Mouse (Mus musculus) liver, postnatal 0 days (tissue): ENCODE data around the gene Esrrg.

Source experiments
- CTCF ChIP-seq: sonication (generic); IDR thresholded peaks from 2 replicates; pipeline ENCODE4 v1.5.1; 2016; ENCODE audit warnings: antibody characterized with exemption, low read depth
- EP300 ChIP-seq: IDR thresholded peaks from 2 replicates; pipeline ENCODE4 v1.6.1; 2016; ENCODE audit warnings: antibody characterized with exemption, low read depth, mild to moderate bottlenecking

DNA sequence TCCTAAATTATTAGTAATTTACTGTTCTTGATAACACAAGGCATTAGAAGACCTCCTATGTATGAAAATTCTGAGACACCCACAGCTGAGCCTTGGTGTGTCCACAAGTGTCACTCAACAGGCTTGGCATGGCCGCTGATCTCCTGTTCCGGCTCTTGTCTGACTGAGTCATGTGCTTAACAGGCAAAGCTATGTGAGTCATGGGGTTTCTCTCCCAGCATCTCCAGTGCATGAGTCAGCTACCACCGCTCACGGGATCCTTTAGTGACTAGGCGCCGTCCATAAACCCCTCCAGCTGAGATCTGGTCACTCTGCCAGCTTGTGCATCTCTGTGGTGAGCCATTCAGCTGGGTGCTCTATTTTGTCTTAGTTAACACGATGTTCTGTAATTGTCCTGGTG is 302.1 kb downstream of the Esrrg start:
- TF ChIP-seq CTCF: no peak
- TF ChIP-seq EP300: no peak
